Mouse (Mus musculus) kidney, postnatal 36 days (tissue): ENCODE measurements at regions not wholly inside any gene's neighbourhood (a gene's known extent, or its start where the extent isn't known, plus 50 kb on each side); places are given as distances from the start of the nearest gene placed in this dataset.
A peak's percentile ranks its signal among the peaks of the same experiment; 100 is the strongest.

Experiments used
- DNase-seq, 2 experiments: peaks; one replicate each; pipeline ENCODE4 v3.0.0; 2021 to 2022; ENCODE audit warnings: mixed read lengths in 2 of 2

DNA sequence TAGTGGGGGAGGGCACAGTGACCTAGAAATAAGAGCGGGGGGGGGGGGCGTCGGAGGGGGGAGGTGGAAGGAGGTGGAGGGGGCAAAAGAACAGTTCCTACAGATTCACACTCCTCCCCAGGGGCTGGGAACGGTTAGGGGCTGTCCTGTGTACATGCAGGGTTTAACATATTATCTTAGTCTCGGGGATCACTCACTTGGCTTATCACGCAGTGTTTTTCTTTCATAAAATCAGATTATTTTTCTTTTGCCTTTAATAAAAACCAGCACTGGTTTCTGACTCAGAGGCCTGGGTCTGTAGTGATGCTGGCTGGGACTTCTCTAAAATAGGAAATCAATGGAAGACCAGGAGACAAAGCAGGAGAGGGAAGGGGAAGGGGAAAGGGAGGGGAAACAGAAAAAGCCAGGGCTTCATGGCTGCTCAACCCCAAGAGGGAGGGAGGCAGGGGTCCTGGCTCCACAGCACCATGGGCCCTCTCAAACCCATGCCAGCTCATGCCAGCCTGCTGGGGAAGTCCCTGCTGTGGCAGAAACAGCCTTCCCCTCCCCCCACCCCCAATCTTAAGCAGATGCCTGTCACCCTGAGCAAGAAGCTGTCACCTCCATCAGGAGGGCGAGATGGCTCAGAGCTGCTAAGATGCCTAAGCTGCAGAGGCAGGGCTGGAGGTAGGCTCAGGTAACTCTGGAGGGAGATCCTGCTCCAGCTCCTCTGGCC, 108.3 kb upstream of the Syt13 start:
- no peak for DNase-seq

DNA sequence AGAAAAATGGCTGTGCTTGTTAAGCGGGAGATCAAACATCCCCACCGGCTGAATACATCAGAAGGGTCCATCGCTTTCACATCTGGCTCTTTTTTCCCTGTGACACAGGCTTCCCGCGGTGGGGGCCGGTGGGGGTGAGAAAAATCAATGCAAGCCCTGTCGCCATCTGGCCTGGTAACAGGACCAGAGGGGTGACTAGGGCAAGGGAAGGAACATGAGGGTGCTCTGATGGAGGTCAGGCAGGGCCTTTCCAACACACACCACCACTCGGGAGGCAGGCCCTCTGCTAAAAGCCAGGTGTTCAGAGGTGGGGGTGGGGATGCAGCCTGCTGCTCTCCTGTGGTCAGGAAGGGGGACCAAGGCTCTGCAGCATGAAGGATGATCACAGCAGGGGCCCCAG, 107.5 kb upstream of the Syt13 start:
- no peak for DNase-seq

DNA sequence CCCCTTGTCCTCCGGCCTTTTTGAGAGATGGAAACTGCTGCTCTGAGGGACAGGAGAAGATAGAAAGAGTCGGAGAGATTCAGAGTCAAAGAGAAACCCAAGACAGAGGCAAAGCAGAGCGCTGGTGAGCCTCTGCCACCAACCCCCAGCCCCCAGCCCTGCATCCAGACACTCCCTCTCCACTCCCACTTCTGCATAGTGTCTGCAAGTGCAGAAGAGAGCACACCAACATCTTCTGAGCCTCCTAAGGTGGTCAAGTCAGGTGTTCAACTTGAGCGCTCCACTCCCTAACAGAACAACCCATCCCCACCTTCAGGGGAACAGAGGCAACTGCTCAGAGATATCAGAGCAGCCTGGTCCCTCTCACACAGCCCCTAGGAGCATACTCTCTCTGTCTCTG, 106.8 kb upstream of the Syt13 start:
- no peak for DNase-seq

DNA sequence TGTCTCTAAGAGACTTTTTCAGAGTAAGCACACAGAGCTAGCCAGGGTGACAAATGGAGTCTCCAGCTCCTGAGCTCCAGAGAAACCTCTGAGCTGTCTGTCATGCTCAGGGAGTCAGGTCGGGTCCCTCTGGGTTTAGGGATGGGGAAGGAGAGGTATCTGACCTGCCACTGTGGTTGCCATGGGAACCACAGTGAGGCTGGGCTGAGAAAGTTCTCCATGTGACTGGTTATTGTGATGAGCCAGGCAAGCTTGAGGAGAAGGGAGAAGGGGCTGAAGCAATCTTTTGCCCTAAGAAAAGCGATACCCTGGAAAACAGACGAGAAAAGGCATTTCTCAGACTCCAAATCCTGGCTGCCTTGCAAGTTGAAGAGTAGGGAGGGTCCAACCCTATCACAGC, 105.7 kb upstream of the Syt13 start:
- DNase-seq = no peak

DNA sequence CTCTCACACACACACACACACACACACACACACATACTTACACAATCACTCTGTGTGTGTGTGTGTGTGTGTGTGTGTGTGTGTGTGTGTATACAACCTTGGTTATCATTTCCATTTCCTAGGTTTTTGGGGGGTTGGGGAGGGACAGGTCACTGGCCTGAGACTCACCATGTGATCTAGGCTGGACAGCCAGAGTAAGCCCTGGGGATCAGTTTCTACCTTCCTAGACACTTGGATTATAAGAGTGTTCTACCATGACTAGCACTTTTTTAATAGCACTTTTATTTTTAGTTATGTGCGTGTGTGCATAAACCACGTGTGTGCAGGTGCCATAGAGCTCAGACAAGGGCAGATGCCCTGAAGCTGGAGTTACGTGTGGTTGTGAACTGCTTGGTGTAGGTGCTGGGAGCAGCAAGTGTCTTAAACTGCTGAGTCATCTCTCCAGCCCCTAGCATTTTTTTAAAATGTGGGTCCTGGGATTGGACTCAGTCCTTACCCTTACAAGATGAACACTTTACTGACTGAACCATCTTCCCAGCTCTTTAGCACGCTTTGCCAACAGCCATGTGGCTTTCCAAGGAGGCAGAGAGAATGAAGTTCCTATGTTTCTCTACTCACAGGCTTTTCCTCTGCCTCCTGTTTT, 105.1 kb upstream of the Syt13 start:
- DNase-seq = no peak

DNA sequence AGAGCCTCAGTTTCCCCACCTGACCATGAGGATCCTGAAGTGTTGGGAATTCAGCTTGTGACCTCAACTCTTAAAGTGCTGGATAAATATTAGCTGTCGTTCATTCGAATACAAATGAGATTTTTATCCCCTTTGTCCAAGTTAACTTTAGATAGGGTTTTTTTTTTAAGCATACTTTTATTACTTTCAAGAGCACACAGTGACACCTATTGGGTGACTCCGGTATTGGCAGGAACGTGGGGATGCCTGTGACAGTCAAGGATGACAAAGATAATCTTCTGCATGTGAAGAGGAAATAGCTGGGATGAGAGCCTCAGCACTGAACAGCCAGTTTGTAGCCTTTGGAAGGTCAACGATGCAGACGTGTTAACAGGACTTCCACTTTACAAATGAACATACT, 103.9 kb upstream of the Syt13 start:
- DNase-seq = peak; percentile 36 to 76

DNA sequence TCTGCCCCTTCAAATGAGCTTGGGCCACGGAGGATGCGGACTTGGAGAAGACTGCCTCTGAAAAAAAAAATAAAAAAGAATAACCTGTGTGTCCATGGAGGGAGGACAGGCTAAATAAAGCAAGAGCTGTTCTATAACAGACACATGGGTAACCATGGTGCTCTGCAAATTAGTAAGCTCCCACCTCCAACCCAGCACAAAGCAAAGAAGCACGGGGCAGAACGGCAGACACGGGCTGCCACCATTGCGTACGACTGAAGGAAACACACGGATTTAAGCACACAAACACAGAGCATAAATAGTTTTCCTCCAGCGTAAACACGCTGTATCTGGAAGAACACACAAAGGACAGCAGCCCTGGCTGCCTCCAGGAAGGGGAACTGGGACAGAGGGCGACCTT, 101.9 kb upstream of the Syt13 start:
- DNase-seq = peak in 1 of 2 experiments; percentile 34

DNA sequence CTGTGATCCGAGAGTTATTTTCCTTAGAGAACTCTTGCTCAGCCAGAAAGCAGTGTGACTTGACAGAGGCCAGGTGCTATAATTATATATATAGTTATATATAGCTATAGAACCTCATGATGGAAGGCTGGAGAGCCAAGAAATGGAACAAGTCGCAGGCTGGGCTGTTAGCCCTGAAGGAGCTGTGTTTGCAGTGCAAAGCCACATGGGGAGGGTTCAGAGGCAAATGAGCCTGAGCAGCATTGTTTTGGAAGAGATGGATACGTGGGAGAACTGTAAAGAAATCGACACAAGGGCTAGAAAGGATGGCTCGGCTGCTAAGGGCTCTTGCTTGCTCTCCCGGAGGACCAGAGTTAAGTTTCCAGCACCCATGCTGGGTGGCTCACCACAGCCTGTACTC, 95.3 kb upstream of the Syt13 start:
- no peak for DNase-seq

DNA sequence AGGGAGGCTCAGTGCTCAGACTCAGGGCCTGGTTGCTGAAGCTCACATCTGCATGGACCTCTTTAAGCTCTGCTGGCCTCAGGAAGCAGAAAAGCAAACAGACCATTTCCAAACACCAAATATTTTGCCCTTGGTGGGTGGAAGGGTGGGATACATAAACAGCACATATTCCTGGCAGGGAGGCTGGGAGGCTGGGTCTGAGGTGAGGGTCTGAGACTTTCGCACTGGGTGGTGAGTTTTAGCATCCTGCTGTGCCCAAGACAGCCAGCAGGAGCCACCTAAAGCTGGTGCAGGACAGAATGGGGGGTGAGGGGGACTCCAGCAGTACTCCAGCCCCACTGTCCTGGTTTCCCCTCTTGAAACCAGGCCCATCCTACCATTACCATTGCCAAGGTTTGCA, 90.6 kb upstream of the Syt13 start:
- no peak for DNase-seq

DNA sequence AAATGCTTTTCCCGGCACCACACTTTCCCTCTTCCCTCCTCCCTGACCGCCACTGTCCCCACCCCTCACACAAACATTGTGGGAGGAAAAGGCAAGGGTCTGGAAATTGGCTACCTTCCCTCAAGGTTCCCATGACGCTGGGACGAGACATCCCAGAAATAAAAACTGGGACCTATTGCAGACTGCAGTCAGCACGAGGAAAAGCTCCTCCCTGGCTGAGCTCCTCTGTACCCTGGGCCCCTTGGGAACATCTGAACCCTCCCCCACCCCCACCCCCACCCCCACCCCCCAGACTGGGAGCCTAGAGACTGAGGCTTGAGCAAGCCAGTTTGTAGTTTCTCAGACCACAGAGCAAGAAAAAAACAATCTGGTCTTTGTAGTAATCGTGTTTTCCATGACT, 89.5 kb upstream of the Syt13 start:
- no peak for DNase-seq

DNA sequence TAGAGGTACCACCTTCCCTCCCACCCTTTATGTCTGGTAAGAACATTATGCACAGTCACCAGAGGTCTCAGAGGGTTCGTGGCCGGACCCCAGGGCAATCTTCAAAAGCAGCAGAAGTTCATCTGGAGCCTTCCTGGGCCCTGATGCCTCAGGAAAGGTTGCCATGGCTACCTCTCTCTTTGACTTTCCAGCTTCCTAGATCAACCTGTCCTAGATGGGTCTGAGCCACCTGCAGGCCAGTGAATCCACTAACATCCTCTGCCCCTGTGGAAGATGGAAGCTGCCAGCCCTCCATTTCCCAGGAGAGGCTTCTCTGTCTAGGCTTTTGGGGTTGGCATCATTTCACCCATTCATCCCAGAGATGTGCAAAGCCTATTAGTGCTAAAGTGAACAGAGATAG, 84.8 kb upstream of the Syt13 start:
- DNase-seq = no peak

DNA sequence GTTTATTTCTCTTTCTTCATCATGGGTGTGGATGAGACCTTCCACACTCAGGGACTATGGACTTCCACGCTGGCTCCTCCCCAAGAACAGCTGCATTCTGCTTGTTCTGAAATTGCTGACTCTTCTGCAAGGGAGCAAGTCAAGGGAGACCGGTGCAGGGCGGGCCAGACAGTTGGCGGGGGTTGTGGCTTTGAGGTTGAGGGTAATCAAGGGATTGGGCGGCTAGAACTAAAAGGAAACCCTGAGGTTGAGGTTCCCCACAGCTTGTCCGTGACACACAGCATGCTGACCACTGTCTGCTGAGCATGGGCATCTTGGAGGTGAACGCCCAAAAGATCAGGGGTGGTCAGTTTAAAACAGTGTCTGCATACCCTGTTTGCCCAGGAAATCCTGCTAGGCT, 83.1 kb upstream of the Syt13 start:
- DNase-seq = peak; percentile 61 to 72

DNA sequence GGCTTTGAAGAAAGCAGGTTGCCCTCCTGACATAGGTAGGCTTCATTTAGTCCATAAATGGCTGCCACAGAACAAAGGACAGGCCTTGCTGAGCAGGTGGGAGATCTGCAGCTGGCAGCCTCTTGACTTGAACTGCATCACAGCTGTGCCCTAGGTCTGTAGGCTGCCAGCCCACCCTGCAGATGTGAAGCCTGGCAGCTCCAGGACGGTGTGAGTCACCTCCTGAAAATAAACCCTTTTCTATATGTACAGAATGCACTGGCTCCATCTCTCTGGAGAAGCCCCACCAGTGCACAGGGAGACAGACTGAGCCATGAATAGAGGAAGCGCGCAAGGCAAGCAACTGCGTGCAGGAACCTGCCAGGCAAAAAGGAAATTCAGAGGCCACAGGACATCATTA, 78.7 kb upstream of the Syt13 start:
- DNase-seq = no peak

DNA sequence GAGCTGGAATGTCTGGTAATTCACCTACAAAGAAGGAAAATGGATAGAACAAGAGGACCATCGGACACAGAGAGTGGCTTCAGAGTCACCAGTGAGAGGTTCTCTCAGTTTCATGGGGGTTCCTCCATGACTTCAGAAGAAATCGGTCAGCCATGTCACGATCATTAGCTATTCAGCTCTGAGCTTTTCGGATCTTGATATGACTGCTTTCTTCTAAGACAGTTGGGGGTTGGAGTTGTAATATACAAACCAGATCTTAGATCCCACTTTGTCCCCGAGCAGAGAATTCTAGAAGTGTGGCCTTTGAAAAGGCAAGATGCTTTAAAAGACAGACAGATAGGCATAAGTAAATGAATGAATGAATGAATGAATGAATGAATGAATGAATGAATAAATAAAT, 76.9 kb upstream of the Syt13 start:
- no peak for DNase-seq

DNA sequence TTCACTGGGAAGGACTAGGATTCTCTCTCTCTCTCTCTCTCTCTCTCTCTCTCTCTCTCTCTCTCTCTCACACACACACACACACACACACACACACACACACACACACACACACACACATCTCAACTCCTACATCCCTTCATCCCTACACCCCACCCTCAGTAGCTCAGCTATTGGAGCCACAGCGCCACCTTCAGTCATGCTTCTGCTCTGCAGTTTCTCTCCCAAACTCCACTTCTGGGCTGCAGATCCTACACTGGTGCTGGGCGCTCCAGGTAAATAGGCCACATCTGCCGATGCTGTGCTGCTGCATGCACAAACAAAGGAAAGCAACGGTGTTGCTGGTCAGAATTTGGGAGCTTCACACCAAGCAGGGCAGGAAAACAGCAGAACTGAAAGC, 74.9 kb upstream of the Syt13 start:
- peak; percentile 10 to 60 for DNase-seq

DNA sequence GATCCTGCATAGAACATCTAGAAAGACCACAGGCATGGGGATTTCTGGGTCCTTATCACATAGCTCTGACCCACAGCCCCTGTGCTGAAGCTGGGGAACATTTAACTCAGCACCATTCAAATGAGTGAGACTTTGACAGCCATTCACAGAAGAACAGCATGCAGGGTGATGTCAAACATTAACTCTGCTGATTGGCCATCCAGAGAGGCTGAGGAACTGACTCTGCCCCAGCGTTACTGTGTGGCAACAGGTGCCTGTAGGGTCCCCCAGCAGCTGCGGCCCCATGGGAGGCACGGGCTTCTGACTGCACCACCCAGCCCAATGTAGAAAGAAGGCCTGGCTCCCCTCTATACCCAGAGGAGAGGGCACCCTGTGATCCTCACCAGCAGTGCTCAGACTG, 73.3 kb upstream of the Syt13 start:
- DNase-seq = peak; percentile 35 to 49

DNA sequence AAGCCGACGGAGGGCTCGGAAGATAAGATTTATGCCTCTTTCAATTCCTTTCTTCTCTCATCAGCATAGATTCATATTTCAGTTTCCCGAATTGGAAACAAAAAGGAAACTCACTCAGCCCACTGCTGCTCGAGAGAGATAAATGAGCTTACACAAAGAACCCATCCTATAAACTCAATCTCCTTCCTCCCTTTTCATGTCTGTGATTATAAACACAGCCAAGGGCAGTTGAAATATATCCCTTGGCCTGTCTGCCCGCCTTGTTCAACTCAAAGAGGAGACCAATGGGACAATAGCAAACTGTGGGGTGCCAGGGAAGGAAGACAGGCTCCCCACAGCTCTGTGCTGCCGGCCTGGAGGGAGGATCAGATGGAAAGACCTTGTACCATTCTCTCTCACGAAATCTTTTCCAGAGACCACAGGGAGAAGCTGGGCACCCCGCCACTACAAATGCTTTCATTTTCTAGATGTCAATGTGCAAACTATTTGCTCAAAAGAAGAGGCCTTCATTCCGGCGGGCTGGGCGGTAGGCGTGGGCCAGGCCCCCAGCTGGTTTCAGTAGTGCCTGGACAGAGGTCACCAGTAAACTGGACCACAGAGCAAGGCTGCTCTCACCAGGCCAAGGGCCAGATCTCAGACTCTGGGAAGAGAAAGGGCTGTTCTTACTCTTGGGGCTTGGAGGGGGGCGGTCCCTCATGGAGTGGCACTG, 69.7 kb upstream of the Syt13 start:
- peak; percentile 50 to 63 for DNase-seq

DNA sequence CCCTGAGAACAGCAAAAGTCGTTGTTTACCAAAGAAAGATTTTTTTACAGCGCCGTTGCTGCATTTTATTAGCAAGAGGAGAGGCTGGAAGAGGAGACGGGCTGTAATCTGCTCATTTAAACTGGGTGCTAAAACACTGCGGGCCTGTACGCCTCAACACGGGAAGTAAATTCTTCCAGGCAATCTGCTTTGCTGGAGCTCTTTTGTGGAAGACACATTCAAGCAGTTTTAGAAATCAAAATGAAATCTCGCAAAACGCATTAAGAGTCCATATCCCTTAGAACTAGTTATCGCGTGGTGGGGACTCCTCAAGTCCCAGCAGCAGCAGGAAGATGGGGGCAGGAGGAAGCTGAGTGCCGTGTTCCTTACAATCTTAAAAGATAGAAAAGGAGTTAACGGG, 65.9 kb upstream of the Syt13 start:
- DNase-seq = no peak

DNA sequence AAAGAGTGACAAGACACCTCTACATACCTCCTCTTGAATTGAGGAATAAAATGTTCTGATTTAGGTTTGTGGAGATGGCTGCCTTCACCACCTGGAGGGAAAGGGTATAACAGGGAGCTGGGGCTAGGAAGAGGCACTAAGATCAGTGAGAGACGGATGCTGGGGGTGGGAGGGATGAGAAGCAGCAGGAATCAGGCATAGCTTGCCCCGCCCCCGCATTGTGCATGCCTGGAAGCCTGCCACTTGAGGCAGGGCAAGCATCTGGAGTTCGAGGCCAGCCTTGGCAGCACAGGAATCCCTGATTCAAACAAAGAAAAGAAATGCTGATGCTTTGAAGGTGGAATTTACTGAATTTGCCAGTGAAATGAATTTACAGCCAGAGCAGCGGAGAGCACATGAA, 63.6 kb upstream of the Syt13 start:
- DNase-seq = no peak

DNA sequence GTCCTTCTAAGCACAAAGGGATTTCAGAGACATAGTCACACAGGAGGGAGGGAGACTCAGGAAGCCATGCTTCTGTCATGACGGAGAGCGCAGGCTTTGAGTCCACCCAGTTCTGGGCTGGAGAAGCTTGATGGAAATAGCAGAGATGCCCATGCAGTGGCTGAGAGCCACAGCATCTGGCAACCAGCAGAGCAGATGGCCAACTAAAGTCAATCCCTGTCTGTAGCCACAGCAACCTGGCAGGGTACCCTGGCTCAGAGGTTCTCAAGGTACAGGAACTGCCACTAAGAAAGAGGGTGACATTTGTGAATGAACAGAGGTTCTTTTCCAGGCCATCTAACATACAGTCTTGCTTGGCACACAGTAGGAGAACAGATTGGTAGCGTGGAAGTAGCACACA, 61.7 kb upstream of the Syt13 start:
- no peak for DNase-seq

DNA sequence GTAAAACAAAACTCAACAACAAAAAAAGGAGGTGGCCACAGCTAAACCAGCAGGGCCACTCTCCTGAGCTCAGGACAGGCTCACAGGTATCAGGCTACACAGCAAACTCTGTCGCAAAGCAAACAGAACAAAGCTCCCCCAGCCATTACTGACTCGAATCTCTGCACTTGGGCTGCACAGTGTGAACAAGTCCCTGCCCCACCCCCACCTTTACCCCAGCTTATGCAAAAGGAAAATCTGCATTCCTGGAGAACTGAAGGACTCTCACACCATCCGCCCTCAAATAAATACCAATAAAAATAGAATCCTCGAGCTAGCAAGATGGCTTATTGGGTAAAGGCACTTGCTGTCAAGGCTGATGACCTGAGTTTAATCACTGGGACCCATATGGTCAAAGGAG, 60.6 kb upstream of the Syt13 start:
- no peak for DNase-seq

DNA sequence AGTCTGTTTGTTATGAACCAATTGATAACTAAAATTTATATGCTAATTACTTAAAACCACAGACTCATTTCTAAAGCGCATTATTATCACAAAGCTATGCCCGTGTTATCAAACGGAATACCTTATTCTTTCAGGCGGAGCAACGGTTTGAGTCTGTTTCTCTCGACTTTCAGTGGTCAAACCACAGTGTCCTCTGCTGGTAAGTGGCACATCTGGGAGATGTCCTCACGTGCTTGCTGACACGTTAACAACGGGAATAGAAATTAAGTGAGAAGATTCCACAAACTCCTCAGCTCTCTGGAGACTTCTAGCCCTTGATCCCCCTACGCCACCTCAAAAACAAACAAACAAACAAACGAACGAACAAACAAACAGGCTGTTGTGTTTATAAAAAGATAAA, 58.9 kb upstream of the Syt13 start:
- no peak for DNase-seq

DNA sequence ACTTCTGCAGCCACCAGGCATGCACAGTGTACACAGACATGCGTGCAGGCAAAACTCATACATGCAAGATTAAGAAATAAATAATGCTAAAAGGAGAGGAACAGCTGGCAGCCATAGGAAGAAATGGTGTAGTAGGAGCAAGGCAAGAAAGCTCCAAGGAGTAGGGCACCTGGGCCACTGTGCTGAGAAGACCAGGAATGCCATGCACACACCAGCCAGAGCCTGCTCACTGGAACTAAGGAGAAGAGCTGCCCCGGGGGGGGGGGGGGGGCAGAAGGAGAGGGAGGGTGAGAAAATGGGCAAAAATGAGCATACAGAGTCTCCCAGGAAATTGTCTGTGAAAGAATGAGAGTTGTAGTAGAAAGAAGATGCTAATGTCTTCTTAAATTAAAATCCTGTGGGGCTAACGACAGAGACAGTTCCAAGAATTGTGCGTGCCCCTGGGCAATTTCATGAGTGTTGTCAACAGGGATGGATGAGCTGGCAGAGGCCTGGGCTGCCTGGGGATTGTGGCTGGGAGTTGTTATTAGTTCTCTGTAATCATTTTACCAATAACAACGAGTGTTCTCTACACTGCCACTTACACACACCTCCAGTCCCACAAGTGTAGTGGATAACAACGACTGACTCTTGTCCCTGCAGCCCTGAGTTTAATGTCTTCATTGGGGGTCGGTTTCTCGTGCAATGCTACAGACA, 54.2 kb upstream of the Syt13 start:
- DNase-seq = no peak
